Mouse (Mus musculus): Measurements from ENCODE around the gene Vmn1r155. TPM values are rescaled to one million over a fixed set of nuclear protein-coding genes. Genes with fewer than 3 reads are reported as not detected.

Gene Vmn1r155
- polyA plus RNA-seq (2021; fragmentation: Nextera tagmentation): not detected in 2 replicates
- long read RNA-seq, experiment 1: 0 reads
- long read RNA-seq, experiment 2: 0 reads

DNA sequence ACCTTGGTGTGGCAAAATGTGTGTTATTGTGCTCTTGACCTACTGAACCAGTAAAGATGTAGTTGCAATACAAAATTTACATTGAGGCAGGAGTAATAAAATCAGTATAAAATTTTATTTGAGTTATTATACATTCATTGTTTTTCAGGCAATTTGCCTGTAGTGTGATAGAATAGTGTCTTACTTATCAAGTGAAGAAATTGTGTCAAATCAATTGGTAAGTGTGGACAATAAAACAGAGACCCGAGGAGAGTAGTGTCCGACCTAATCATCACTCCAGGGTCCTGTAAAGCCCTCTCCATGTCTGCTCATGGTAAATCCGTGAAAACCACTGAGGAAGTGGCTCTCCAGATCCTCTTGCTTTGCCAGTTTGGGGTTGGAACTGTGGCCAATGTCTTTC, at the start of gene Vmn1r155:
TSS of gene Vmn1r155 (plus strand) at position 301 of the 400 bp plus-strand sequence.

DNA sequence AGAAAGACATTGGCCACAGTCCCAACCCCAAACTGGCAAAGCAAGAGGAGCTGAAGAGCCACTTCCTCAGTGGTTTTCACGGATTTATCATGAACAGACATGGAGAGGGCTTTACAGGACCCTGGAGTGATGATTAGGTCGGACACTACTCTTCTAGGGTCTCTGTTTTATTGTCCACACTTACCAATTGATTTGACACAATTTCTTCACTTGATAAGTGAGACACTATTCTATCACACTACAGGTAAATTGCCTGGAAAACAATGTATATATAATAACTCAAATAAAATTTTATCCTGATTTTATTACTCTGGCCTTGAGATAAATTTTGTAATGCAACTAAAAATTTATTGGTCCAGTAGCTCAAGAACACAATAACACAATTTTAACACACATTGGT, 34.4 kb downstream of the Vmn1r155 start, which contains the start of gene Gm8693:
TSS of gene Gm8693 (minus strand) at position 101 of the 400 bp plus-strand sequence.

Other genes with a start within 250 kb of the Vmn1r155 start
- gene Vmn1r148, start 244.4 kb upstream of the Vmn1r155 start, polyA plus RNA-seq (2021; fragmentation: Nextera tagmentation): not detected in 2 replicates
- gene Vmn1r149, start 219.8 kb upstream of the Vmn1r155 start, polyA plus RNA-seq (2021; fragmentation: Nextera tagmentation): not detected in 2 replicates
- gene Gm10665, start 193.9 kb upstream of the Vmn1r155 start, polyA plus RNA-seq (2021; fragmentation: Nextera tagmentation): not detected in 2 replicates
- not detected in 2 replicates for gene Vmn1r151, start 158.3 kb upstream of the Vmn1r155 start, polyA plus RNA-seq (2021; fragmentation: Nextera tagmentation)
- not detected in 2 replicates for gene Vmn1r152, start 135.1 kb upstream of the Vmn1r155 start, polyA plus RNA-seq (2021; fragmentation: Nextera tagmentation)
- gene Gm8677, start 123.1 kb upstream of the Vmn1r155 start, polyA plus RNA-seq (2021; fragmentation: Nextera tagmentation): not detected in 2 replicates
- not detected in 2 replicates for gene Gm4201, start 92.7 kb upstream of the Vmn1r155 start, polyA plus RNA-seq (2021; fragmentation: Nextera tagmentation)
- not detected in 2 replicates for gene Gm4565, start 69.9 kb upstream of the Vmn1r155 start, polyA plus RNA-seq (2021; fragmentation: Nextera tagmentation)
- not detected in 2 replicates for gene Gm8693, start 34.3 kb downstream of the Vmn1r155 start, polyA plus RNA-seq (2021; fragmentation: Nextera tagmentation)
- gene Gm4567, start 61.7 kb downstream of the Vmn1r155 start, polyA plus RNA-seq (2021; fragmentation: Nextera tagmentation): not detected in 2 replicates
- gene Vmn1r157, start 103.7 kb downstream of the Vmn1r155 start, polyA plus RNA-seq (2021; fragmentation: Nextera tagmentation): not detected in 2 replicates
- not detected in 2 replicates for gene Vmn1r158, start 132.8 kb downstream of the Vmn1r155 start, polyA plus RNA-seq (2021; fragmentation: Nextera tagmentation)
- gene Vmn1r159, start 185.6 kb downstream of the Vmn1r155 start, polyA plus RNA-seq (2021; fragmentation: Nextera tagmentation): not detected in 2 replicates
- not detected in 2 replicates for gene Vmn1r160, start 213.2 kb downstream of the Vmn1r155 start, polyA plus RNA-seq (2021; fragmentation: Nextera tagmentation)

Data from left cerebral cortex, adult 6 months (tissue).